Mouse (Mus musculus): Measurements from ENCODE around the gene Rpl13a.
"Not testable (repeated sequence)": the region's sequence is repeated elsewhere in the genome, so short reads cannot be mapped to it uniquely, and the experiment has no call there.

The Rpl13a gene

DNA sequence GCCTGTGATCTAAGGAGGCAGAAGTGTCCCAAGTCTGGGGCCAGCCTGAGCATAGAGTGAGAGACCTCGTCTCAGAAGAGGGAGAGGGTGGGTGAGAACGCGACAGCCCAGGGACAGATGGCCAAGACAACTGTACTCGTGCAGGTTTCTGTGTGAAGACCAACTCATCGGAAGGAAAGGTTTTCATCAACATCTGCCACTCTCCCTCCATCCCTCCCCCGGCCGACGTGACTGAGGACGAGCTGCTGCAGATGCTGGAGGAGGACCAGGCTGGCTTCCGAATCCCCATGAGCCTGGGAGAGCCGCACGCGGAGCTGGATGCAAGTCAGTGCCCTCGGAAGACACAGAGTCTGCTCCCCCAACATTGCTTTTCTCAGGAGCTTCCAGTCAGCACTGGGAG is 28.9 kb upstream of the Rpl13a start:
- no peak for DNase-seq (ENCODE audit: low read depth, low spot score)

DNA sequence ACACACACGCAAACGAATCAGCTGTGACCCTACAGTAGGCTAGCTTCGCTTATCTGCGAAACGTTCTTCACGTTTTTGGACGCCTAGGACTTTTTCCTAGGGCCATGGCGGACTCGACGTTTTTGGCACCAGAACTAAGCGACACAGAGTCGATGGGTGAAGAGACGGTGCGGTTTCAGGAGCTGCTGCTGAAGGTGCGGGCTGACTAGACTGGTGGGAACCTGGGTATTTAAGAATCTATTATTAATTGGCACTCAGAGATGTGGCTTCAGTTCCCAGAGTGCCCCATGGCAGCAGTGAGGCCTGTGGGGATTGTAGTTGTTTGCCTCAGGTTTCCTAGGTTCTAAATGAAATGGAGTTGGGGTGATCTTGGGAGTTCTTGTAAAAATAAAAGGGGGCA is 27.6 kb upstream of the Rpl13a start:
- no peak for DNase-seq (ENCODE audit: low read depth, low spot score)

GRCm38 (mm10) chr7:45155590-45155989 is 27.0 kb upstream of the Rpl13a start:
- DNase-seq (ENCODE audit: low read depth, low spot score), result no peak

DNA sequence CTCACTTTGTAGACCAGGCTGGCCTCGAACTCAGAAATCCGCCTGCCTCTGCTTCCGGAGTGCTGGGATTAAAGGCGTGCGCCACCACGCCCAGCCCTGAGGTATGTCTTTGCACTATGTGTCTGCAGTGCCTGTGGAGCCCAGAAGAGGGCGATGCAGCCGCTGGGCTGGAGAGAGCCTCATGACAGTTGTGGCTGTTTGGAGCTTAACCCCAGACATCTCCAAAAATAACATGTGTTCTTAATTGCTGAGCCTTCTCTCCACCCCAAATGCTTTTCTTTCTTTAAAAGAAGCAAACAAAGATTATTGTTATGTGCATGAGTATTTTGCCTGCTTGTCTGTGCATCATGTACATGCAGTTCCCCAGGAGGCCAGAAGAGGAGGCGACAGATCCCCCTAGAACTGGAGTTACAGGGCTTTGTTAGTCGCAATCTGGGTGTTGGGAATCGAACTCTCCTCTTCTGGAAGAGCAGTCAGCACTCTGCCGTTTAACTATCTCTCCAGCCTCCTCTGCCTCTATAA is 26.5 kb upstream of the Rpl13a start:
- no peak for DNase-seq (ENCODE audit: low read depth, low spot score)

DNA sequence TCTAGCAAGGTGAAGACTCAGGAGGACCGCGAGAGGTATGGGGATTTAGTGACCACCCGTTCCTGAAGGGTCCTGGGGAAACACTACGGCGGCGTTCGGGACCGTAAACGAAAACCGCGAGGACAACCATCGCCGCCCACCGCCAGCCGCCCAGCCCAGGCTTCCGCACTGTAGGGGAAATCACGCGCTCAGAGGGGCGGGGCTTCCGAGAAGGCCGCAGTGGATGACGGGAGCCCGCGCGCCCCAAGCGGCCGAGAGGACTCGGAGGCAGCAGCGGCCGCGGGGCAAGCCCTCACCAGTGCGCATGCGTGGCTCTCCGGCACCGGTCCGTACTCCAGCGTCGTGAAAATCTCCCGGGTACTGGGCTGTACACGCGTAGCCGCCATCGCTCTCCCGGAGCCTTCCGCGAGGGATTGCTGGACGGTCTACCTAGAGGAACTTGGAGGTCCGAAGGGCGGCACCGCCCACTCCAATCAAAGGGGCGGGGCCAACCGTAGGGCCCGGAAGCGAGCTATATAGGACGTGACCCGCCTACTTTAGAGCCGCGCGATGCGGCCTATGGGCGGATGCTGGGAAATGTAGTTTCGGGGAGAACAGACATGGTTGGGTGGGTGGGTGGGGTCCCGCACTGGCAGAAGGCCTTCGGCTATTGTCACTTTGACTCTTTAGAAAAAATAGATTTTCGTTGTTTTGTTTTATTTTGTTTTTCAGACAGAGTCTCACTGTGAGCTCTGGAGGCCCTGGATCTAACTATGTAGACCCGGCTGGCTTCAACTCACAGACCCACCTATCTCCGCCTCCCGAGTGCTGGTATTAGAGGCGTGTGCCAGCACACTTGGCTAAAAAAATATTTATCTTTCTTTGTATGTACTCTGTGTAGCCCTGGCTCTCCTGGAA is 25.8 kb upstream of the Rpl13a start, which contains the start of the genes Pih1d1 and Aldh16a1:
Gene Pih1d1 (plus strand): TSS at position 208 of the 897 bp plus-strand sequence.
Gene Aldh16a1 (minus strand): TSS at position 489 of the 897 bp plus-strand sequence.
- DNase-seq (ENCODE audit: low read depth, low spot score), result peak; percentile 90

DNA sequence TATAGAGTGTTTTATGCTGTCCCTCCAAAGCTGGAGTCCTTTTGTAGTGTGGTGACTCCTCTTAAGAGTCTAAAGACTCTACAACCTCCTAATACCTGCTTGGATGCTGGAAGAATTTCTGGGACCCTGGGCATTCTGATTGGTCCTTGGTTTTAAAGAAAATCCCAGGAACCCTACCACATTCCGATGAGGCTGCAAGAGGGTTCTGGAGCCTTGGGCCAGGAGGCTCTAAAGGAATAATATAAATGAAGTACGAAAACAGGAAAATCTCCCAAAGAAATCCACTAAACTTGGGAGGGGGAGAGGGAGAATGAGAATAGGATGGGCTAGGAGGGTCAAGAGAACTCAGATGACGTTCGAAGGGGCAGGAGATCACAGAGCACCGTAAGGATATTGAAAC is 25.0 kb upstream of the Rpl13a start:
- DNase-seq (ENCODE audit: low read depth, low spot score), result no peak

DNA sequence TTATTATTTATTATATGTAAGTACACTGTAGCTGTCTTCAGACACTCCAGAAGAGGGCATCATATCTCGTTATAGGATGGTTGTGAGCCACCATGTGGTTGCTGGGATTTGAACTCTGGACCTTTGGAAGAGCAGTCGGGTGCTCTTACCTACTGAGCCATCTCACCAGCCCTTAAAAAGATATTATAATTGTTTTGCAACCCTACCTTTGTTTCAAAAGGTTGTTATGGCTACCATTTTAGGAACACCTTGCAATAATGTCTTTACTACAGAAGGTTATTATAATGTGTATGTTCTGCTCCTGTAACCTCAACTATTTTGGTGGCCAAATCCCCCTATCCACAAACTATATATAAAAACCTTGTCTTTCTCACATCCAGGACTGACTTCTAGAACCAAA is 24.5 kb upstream of the Rpl13a start:
- DNase-seq (ENCODE audit: low read depth, low spot score), result not testable (repeated sequence)

GRCm38 (mm10) chr7:45151303-45151702 is 22.7 kb upstream of the Rpl13a start:
- no peak for DNase-seq (ENCODE audit: low read depth, low spot score)

- no peak for DNase-seq (ENCODE audit: low read depth, low spot score)
Measured at GRCm38 (mm10) chr7:45150321-45150720, 21.8 kb upstream of the Rpl13a start.

GRCm38 (mm10) chr7:45149545-45149944 is 21.0 kb upstream of the Rpl13a start:
- no peak for DNase-seq (ENCODE audit: low read depth, low spot score)

DNA sequence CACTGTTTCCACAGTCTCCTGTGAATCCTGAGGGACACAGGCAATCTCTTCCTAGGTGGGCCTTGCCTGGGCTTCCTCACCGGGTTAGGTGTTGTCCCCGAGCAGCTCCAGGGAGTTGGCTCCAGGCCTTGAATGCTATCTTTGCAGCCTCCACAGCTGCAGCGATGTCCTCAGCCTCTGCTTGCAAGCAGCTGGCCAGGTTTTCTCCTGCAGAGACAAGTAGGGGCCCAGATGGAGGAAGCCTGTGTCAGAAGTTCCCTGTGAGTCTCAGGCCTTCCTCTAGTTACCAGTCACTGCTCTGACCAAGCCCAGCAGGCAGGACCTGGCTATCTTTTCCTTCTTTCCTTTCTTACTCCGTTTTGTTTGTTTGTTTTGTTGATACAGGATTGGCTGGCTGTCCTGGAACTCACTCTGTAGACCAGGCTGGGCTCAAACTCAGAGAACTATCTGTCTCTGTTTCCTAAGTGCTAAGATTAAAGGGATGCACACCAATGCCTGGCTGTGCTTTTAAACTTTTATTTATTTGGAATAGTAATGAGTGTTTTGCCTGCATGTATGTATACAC is 20.1 kb upstream of the Rpl13a start:
- DNase-seq (ENCODE audit: low read depth, low spot score), result no peak

- no peak for DNase-seq (ENCODE audit: low read depth, low spot score)
Measured at GRCm38 (mm10) chr7:45147899-45148298, 19.3 kb upstream of the Rpl13a start.

DNA sequence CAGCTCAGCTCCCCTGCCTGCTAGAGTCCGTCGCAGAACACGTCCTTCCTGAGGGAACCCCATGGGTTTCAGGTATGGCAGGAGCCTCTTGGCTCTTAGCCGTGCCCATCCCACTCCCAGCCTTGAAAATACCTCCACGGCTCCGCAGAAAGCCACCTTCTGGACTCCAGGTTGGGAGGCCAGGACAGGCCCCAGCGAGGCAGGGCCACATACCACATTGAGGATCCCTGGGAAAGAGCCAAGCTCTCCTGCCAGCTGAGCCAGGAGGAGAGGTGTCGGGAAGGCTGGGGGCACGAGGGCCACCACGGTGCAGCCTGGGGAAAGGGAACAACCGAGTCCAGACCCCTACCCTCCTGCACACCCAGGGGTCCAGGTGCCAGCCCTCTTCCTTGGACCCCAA is 18.7 kb upstream of the Rpl13a start:
- DNase-seq (ENCODE audit: low read depth, low spot score), result no peak

DNA sequence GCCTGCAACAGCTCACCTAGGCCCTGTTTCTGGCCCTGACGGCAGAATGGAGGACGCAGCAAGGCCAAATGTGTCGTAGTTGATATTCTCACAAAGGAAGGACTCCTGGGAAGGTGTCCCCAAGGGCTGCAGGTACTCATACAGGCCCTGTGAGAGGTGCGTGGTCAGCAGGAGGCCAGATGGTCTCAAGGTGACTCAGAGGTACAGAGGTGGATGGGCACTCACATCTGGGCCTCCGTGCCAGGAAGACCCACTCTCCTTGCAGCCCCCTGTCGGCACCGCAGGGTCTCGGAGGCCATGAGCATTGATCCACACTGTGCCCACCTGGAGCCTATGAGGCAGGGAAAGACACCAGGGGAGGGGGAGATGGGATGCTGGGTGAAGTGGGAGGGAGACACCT is 16.9 kb upstream of the Rpl13a start:
- no peak for DNase-seq (ENCODE audit: low read depth, low spot score)

- no peak for DNase-seq (ENCODE audit: low read depth, low spot score)
Measured at GRCm38 (mm10) chr7:45144368-45145174, 16.0 kb upstream of the Rpl13a start.

GRCm38 (mm10) chr7:45141914-45142313 is 13.4 kb upstream of the Rpl13a start:
- DNase-seq (ENCODE audit: low read depth, low spot score), result no peak

DNA sequence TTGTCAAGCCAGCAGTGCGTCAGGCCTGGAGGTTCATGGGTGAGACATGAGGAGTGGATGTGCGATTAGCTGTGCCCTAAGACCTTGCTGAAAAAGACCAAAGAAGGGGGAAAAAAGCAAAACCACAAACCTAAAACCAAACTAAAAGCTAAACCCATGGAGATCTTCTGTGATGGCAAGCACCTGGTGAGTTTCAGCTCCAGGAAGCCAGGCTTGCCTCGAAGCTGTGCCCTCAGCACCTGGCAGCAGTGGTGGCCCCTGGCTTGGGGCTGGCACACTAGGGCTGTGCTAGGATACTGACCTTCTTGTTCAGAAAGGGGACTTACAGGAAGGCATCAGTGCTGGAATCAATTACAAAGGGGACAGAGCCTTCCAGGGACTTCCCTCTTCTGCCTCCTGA is 12.8 kb upstream of the Rpl13a start:
- DNase-seq (ENCODE audit: low read depth, low spot score), result no peak

DNA sequence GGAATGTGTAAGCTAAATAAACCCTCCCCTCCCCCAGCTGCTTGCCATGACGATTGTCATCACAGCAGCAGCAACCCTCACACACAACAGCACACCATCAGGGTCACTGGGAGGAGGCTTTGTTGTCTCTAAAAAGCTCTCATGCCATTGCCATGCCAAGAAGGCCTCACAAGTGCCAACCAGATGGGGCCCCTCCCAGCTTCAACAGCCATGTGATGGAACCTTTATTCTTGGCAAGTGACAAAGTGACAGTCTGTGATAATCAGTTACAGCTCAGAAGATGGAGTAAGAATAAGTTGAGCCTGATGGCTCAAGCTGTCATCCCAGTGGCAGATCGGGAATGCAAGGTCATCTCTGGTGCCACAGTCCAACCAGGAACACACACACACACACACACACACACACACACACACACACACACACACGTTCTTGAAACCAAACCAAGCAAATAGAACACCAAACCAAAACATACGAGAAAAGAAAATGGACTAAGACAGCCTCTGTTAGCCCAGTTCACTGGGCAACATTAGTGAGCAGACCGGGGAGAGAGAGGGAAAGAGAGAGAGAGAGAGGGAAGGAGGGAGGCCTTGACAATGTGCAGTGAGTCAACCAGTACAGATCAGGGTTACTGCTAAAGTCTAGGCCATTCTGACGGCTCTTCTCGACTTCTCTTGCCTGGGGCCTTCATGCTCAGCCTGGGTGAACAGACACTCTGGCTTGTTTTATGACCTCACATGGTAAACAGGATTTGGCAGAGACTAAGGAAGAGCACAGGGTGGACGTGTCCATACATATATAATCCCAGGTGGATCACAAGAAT is 11.6 kb upstream of the Rpl13a start:
- DNase-seq (ENCODE audit: low read depth, low spot score), result no peak

DNA sequence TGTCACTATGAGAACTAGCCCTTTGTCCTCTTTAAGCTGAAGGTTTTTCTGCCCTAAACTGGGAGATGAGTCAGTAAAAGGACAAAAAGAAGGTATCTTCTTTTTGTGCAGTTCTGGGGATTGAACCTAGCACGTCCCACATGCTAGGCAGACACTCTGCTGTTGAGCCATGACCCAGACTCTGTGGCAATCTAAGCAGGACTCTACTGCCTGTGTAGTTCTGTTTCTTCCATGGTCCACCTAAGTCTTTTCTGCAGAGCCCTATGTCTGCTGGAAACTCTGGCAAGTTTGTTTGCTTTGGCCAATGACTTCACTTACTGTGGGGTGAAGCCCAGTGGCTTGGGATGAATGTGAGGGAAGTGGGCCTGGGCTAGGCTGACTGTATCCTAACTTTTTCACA is 9.8 kb upstream of the Rpl13a start:
- no peak for DNase-seq (ENCODE audit: low read depth, low spot score)

DNA sequence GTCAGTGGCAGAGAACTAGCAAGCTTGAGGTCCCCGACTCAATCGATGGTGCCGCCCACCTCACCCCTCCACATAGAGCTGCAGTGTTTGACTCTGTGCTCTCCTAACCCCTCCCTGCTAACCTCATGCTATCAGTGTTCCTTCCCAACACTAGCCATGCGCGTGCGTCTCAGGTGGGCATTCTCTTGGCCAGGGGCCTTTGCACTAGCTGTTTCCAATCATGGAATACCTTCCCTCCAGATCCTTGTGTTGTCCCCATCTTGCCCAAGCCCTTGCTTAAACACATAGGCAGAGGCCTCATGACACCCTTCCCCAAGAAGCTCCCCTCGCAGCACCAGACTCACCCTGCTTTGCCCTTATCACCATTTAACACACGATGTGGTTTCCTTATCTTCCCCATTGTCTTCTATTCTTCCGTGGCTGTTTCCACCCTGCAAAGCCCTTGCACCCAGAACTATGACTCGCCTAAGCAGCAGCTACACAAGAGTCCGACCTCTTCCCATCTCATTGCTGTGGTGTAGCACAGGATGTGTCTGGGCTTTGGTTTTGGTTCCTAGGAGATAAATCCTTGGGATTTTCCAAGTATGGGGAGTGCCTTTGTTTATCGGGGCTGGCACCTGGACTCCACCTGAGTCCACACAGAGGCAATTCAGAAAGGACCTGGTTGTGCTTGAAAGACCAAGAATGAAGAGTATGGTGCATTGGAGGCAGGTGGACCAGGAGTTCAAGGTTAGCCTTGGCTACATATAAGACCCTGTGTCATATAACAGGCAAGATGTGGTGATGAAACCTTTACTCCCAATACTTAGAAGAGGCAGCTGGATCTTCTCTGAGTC is 8.8 kb upstream of the Rpl13a start:
- DNase-seq (ENCODE audit: low read depth, low spot score), result no peak
